Mouse (Mus musculus): Measurements from ENCODE around the gene Ugt2a3.
"Not testable (repeated sequence)": the region's sequence is repeated elsewhere in the genome, so short reads cannot be mapped to it uniquely, and the experiment has no call there.

The Ugt2a3 gene

GRCm38 (mm10) chr5:87336961-87337697 is at the start of gene Ugt2a3:
Gene Ugt2a3, minus strand, starts transcription at chr5:87337195.
- no peak for DNase-seq (ENCODE audit: low spot score)

DNA sequence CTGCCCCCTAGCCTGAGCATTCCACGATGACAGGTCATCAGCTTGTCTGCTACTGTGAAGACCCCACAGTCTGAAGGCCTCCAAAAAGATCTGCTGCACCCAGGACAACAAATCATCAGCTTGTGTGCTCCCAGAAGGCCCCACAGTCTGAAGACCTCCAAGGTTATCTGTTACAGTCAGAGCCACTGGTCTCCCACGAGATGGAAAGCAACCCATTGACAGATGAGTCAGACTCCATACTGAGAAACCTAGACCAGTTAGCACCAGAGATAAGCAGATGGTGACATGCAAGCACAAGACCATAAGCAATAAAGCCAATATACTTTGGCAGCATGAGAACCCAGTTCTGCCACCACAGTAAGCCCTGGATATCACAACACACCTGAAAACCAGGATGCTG is 43.2 kb upstream of the Ugt2a3 start:
- DNase-seq (ENCODE audit: low spot score): no peak

- no peak for DNase-seq (ENCODE audit: low spot score)
Observed at GRCm38 (mm10) chr5:87379825-87380224, 42.8 kb upstream of the Ugt2a3 start.

GRCm38 (mm10) chr5:87375874-87376383 is 38.9 kb upstream of the Ugt2a3 start:
- no peak for DNase-seq (ENCODE audit: low spot score)

DNA sequence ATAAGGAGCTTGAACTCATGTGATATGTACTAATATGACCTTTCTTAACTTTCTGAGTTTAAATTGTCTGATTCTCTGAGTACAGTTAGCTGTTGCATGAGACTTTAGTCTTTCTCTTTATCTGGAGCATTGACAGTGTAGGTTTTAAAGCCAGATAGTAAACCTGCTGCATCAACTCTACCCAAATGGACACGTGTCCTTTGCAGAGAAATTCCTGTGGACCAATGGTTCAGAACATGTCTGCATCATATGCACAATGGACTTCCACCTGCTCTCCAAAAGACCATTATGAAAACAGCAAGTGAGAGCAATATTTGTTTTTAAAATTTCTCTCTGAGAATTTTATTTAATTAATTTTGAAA is 36.5 kb upstream of the Ugt2a3 start:
- no peak for DNase-seq (ENCODE audit: low spot score)

DNA sequence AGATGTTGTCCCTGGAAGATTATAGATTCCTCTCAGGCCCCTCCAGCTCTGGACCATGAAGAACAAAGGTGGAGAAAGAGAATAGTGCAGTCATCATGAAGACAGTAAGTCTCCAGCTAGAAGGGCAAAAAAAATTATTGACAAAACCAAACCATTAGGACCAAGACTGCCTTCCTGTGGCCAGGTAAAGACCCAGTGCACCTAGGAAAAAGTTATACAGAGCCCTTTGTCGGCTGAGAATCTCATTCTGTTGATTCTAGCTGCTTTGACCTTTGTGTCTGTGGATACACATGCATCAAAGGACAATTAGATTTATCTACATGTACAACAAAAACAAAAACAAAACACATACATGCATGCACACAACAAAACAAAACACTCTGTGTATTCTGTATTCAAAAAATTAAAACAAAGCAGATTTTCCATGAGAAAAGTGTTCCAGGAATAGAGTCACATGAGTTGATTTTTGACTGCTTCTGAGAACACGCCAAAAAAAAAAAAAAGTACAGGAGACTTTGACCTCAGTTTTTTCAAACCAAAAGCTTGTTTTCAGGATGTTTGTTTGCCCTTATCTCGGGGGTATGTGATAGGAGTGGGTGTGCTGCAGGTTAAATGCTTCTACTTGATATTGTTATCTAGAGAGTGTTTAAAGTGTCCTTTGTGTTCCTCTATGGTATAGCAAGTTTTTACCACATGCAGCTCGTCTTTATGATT is 36.0 kb upstream of the Ugt2a3 start:
- DNase-seq (ENCODE audit: low spot score): not testable (repeated sequence)

DNA sequence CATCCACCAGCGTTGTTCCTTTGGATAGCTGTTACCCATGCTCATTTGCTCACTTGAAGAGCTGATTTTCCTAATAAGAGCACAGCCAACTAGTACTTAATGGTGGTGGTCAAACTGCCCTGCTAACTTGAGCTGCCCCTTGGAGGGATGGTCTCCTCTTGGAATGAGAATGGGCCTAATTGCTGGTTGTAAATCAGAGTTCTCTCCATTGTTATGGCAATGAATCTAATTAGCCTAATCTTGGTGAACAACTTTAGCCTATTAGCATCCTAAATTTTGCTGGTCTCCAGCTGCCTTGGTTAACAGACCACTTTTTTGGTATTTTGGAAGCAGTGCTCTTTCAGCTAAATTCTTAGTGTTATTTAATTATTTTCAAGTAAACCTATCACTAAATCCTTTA is 13.4 kb upstream of the Ugt2a3 start:
- DNase-seq (ENCODE audit: low spot score): no peak

- DNase-seq (ENCODE audit: low spot score): not testable (repeated sequence)
Observed at GRCm38 (mm10) chr5:87349150-87349549, 12.2 kb upstream of the Ugt2a3 start.

DNA sequence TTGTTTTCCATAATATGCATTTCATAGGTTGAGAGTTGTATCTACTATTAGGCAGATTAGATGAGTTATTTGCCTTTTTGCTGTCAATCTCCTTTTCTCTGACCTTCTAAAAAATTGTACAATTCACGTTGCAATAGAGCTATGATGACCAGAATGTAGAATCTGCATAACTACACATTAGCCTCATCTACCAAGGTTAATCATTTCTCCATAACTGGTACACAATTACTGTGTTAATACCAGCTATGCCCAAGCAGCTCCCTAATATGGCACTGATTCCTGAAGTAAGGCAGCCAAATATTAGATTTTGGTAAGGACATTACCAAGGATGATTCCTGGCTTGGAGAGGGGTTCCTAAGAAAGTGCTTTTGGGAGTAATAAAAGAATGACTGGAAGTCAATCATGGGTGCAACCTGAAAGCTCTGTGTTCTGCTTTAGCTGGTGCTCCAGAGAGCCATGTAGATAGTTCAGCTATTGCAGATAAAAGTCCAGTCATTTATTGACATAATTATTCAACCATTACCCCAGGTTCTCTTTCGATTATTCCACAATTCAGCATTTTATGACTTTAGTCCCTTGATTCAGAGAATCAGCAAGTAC is 10.6 kb upstream of the Ugt2a3 start:
- DNase-seq (ENCODE audit: low spot score): not testable (repeated sequence)

GRCm38 (mm10) chr5:87340461-87340860 is 3.5 kb upstream of the Ugt2a3 start:
- no peak for DNase-seq (ENCODE audit: low spot score)

DNA sequence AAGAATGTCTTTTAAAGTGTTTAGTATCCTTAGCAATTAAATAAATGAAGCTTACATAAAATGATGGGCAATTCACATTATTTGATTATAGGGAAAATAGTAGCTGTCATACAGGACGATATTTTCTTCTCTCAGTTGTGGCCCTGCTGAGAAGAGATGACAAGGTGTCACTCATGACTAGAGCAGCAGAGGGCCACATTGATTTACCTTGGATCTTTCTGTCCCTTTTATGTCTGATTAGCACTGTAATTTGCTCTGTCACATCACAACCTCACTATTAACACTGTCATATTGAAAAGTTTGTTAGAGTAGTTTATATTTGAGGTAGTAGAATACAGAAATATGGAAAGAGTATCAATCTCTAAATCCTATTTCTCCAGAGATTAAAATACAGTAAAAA is 1.8 kb downstream of the Ugt2a3 start:
- no peak for DNase-seq (ENCODE audit: low spot score)

DNA sequence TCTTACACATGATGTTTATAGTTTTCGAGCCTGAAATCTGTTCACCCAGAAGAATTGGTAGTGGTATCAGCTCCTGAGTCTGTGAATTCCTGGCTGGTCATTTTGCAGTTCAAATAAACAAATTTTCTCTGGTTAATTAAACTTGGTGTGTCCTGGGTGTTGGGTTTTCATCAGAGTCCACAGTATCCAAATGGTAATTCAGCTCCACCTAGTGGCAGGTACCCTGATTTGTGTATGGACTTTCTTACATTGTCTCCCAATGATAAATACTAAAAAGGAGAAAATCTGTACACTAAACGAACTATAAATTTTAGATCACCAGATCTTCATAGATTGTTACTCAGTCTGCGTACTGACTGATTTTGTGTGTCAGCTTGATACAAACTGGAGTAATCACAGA is 3.4 kb downstream of the Ugt2a3 start:
- peak; percentile 14 for DNase-seq (ENCODE audit: low spot score)

DNA sequence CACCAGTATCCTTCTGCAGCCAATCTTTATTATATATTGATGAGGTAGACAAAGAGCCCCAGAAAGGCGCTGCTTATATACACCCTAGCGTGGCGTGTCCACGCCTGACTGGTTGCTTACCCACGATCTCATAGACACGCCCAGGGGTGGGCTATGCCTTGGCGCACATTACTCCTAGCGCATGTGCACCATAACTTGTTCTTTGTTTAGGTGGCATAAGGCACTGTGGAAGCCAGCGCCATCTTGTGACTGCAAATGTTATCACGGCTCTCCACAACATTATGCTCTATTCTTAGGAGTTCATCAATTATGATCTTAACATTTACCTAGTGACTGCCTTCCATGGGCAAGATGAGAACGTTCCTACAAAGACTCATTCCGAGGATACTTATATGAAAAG is 25.6 kb downstream of the Ugt2a3 start:
- DNase-seq (ENCODE audit: low spot score): no peak

DNA sequence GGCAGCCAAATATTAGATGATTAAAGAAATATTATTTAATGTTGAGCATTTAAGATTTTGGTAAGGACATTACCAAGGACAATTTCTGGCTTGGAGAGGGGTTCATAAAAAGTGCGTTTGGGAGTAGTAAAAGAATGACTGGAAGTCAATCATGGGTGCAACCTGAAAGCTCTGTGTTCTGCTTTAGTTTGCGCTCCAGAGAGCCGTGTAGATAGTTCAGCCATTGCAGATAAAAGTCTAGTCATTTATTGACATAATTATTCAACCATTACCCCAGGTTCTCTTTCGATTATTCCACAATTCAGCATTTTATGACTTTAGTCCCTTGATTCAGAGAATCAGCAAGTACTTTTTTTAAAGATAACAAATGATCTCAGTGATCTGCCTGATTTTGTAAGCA is 50.8 kb downstream of the Ugt2a3 start:
- not testable (repeated sequence) for DNase-seq (ENCODE audit: low spot score)

DNA sequence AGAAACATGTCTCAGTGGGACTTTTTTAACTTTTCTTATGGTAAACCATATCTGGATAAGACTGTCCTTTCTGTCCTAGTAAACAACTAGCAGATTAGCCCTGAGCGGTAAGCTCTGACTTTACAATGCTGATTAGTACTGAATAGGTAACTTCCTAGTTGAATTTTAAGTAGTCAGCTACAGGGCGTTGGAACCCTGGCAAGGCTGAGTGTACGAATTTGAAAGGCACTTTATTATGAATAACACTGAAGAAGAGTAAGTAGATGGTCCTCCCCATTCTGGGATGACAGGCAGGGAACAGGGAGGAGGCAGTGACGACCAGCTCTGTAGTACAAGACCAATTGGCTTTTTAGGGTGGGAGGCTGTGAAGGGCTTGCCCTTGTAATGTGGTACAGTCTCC is 61.0 kb downstream of the Ugt2a3 start:
- not testable (repeated sequence) for DNase-seq (ENCODE audit: low spot score)

DNA sequence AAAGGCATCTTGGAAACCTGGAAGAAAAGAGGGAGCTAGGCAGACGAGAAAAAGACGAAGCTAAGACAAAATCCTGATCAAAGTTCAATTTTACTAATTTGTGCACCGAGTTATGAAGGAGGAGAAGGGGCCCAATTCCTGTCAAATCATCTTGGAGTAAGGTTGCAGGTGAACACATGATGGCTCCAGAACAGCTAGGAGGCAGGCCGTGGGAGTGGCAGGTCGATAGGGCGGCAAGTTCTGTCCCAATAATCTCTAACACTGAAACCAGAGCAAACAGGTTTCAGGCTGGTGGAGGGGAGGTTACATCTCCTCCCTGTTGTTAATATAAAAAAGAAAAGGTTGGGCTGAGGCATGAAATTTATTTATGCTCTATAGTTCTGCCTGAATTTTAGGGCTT is 61.4 kb downstream of the Ugt2a3 start:
- DNase-seq (ENCODE audit: low spot score): no peak
